Mouse (Mus musculus) thymus, adult 2 months (tissue): ENCODE measurements around the gene Cacna1e. TPM values are rescaled to one million over a fixed set of nuclear protein-coding genes. Genes with fewer than 3 reads are reported as not detected.

ENCODE experiments used
- DNase-seq: peaks from one replicate; pipeline ENCODE4 v3.0.0; 2021
- H3K27ac ChIP-seq: fragments of 200-500 bp; 2 replicates; pipeline ENCODE4 v1.5.1; 2012; ENCODE audit warnings: low read length, control low read depth; ENCODE audit not compliant: control insufficient read depth, insufficient read depth
- H3K27me3 ChIP-seq: fragments of 200-500 bp; 2 replicates; pipeline ENCODE4 v1.6.1; 2012; ENCODE audit warnings: mild to moderate bottlenecking, low read length, moderate library complexity, mixed read lengths; ENCODE audit not compliant: control insufficient read depth, insufficient read depth
- H3K36me3 ChIP-seq: fragments of 200-500 bp; 2 replicates; pipeline ENCODE4 v1.6.1; 2012; ENCODE audit warnings: mild to moderate bottlenecking, low read length, moderate library complexity; ENCODE audit not compliant: control insufficient read depth, insufficient read depth
- H3K4me1 ChIP-seq: fragments of 200-500 bp; replicated peaks from 2 replicates; pipeline ENCODE4 v1.6.1; 2012; ENCODE audit warnings: low read length; ENCODE audit not compliant: control insufficient read depth, insufficient read depth
- H3K4me3 ChIP-seq: fragments of 200-500 bp; 2 replicates; pipeline ENCODE4 v1.5.1; 2012; ENCODE audit warnings: mild to moderate bottlenecking, low read length, control low read depth, moderate library complexity; ENCODE audit not compliant: control insufficient read depth, insufficient read depth
- CTCF ChIP-seq: fragments of 200-500 bp; IDR thresholded peaks from 2 replicates; pipeline ENCODE4 v1.5.1; 2012; ENCODE audit warnings: mild to moderate bottlenecking, control low read depth, low read length, moderate library complexity, borderline replicate concordance; ENCODE audit not compliant: control insufficient read depth, poor library complexity, insufficient read depth; ENCODE audit errors: extremely low read depth
- POLR2A ChIP-seq: fragments of 200-500 bp; IDR thresholded peaks from 2 replicates; pipeline ENCODE4 v1.6.1; 2012; ENCODE audit warnings: mild to moderate bottlenecking, low read length, control low read depth, moderate library complexity; ENCODE audit not compliant: control insufficient read depth, poor library complexity, insufficient read depth; ENCODE audit errors: extremely low read depth
- WGBS: fragments of 180-500 bp; shearing (Covaris S2); methylation state at CpG from one replicate; pipeline ENCODE4 v1.1.7; 2018; 5-methylcytosine and 5-hydroxymethylcytosine counted together
- polyA plus RNA-seq: library from polyadenylated mRNA; depleted of rRNA; stranded (reverse); fragments of >200 nt; gene quantifications from 2 replicates; pipeline ENCODE4 v1.2.3, GENCODE M21; 2012

Gene Cacna1e
- polyA plus RNA-seq, 1 experiment: 11.8 TPM

DNA sequence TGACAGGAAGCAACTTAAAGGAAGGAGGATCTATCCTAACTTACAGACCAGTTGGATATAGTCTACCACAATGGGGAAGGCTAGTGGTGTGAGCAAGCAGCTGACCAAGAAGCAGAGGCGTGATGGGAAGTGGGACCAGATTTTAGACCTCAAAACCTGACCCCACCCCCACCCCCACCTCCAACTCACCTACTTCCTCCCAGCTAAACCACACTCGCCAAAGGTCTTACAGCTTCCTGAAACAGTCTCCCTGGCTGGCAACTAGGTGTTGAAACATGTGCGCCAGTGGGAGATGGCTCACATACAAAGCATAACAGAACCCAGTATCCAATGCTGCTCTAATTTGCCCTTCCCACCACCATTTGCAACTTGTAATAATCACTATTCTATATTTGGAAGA lies 29.7 kb downstream of the Cacna1e start:
- TF ChIP-seq CTCF (no peak), POLR2A (no peak)
- H3K27ac ChIP-seq: no peak overlapping the region
- 7% methylated on average over 3 of the region's 3 CpGs for WGBS

DNA sequence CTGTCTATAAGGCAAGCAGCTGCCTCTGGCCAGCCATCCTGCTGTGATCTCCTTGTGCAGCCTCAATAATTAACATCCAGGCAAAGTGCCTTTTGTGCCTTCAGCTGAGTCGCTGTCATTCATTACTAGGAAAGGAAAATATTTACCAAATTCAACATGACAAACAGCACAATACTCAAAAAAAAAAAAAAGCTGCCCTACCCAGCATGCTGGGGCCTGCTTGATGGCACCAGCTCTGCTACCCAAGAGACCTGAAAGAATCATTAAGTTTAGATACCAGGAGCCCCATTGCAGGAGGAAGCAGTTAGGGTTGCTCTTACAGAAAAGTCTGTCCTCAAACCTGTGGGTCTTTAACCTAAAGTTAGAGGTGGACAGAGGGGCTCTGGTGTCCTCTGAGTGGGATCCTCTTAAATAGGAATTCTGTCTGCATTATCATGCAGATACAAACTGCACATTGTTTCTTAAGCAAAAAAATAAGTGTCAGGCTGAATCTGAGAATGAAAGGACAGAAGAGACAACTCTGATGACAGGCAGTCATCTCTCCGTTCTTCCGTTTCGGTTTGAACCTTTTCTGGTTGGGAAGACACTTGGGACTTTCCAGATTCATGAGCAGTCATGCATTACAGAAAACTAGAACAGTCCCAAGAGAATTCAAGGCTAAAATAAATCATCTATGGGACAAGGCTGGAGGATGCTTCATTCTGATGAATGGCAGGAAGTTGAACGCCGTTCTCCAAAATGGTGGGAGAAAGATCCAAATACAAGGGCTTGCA lies 33.6 kb downstream of the Cacna1e start:
- WGBS: 93% methylated on average over 6 of the region's 6 CpGs
- Histone ChIP-seq H3K36me3 (no peaks in the 10 kb centered on the region), H3K4me1 (no peaks in the 10 kb centered on the region), H3K4me3 (no peak overlapping the region), H3K27me3 (no peaks in the 10 kb centered on the region), H3K27ac (no peak overlapping the region)
- TF ChIP-seq CTCF (no peak), POLR2A (no peak)
- DNase-seq: no peak

More for the DNA sequence above, 29.7 kb downstream of the Cacna1e start:
- DNase-seq: no peak
- Histone ChIP-seq H3K4me1 (no peaks in the 10 kb centered on the region), H3K36me3 (no peaks in the 10 kb centered on the region), H3K4me3 (no peak overlapping the region), H3K27me3 (no peaks in the 10 kb centered on the region)

DNA sequence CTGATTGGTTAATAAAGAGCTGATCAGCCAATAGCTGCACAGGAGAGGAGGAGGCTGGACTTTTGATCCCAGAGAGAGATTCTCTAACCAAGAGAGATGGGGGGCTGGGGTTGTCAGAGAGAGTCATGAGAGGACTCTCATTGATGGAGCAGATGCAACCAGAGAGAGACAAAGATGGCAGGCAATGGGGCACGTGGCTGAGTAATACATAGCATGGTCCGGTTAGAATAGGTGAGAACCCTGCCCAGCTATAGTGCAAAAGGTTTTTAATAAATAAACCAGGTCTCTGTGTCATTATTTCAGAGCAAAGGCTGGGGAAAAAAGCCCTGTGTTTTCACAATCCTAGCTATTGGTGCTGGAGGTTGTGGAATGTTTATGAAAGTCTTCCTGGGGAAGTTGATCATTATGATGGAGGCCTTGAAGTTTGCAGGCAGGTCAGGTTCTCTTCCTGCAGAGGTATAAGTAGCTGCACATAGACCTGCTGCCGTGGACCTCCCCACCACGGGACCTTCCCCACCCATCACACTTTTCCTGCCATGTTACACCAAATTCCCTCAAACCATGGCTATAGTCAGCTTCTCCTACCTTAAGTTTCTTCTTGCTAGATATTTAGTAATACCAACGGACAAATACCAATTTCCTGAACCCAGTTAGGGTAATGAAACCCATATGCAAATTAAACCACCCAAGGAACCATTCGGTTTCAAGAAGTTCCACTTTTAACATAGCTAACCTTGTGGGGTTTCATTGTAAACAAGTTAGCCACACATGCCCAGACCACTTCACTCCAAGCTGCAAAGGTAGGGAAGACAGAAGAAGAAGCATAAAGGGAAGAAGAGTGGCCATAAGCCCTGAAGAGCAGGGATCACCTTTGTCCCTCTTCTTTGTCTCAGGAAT lies 35.4 kb downstream of the Cacna1e start:
- H3K27me3 ChIP-seq: no peaks in the 10 kb centered on the region
- H3K4me1 ChIP-seq: no peaks in the 10 kb centered on the region
- 52% methylated on average over 6 of the region's 6 CpGs for WGBS
- H3K36me3 ChIP-seq: no peaks in the 10 kb centered on the region
- no peak overlapping the region for H3K27ac ChIP-seq
- no peak for DNase-seq
- H3K4me3 ChIP-seq: no peak overlapping the region
- TF ChIP-seq POLR2A: no peak

DNA sequence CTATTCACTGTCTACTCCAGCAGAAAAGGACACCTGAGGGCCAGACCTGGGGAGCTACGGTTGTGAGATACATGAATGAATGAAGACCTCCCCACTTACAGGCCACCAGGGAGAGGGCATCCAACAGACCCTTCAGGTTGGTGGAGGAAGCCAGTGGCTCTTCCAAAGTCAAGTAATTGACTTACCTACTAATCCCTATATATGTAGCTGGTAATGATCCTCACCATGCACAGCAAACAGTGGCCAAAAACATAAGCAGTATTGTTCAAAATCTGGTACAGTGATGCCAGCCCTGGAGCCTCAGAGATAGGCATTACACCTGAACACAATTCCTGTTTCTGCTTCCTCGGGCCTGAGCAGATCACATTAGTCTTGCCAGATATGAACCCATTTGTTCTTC lies 37.4 kb downstream of the Cacna1e start:
- DNase-seq: no peak
- no peak overlapping the region for H3K4me3 ChIP-seq
- WGBS: 91% methylated on average over 2 of the region's 2 CpGs
- H3K36me3 ChIP-seq: no peaks in the 10 kb centered on the region
- H3K27ac ChIP-seq: no peak overlapping the region
- H3K4me1 ChIP-seq: no peaks in the 10 kb centered on the region
- no peak for TF ChIP-seq POLR2A
- TF ChIP-seq CTCF: no peak
- H3K27me3 ChIP-seq: no peaks in the 10 kb centered on the region

DNA sequence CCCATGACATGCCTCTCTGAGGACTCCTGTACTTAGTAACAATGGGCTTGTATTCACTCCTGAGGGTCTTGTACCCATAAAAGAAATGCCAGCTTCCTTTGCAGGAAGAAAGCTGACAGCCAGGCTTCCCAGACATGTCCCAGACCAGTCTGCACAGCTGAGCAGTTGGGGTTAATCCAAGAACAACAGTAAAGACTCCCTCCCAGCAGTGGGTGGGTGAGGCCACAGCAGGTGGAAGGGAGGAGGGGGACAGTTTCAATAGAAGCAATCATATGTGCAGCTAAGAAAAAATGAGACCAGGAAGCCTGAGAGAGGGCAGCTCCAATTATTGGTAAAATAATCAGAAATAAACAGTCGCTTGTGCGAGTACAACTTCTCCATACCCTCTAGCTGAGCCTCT lies 40.9 kb downstream of the Cacna1e start:
- Histone ChIP-seq H3K4me1 (no peaks in the 10 kb centered on the region), H3K36me3 (no peaks in the 10 kb centered on the region), H3K27ac (no peak overlapping the region), H3K4me3 (no peak overlapping the region), H3K27me3 (no peaks in the 10 kb centered on the region)
- WGBS: 97% methylated on average over 2 of the region's 2 CpGs
- TF ChIP-seq CTCF (no peak), POLR2A (no peak)
- DNase-seq: no peak

DNA sequence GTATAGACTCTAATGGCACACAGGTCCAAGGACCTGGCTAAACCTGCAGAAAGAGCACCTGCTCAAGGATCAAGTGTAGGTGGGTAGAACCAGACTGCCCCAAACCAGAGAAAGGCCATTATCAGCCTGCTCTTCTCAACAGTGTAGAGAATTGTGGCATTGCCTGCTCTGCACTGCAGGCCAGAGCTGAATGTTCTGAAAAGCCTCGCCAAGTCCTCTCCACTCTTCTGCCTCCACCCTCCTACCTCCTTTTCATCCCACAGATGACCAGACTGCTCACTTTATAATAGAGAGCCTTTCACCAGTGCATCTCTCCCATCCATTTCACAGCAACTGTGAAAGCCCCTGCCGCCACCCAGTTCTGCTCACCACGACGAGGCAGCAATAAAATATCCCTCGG lies 42.0 kb downstream of the Cacna1e start:
- Histone ChIP-seq H3K4me1 (no peaks in the 10 kb centered on the region), H3K36me3 (no peaks in the 10 kb centered on the region), H3K27ac (no peak overlapping the region), H3K4me3 (no peak overlapping the region), H3K27me3 (no peaks in the 10 kb centered on the region)
- 92% methylated on average over 5 of the region's 5 CpGs for WGBS
- DNase-seq: no peak
- TF ChIP-seq CTCF (no peak), POLR2A (no peak)
